Mouse (Mus musculus) embryonic fibroblast, embryonic 13.5 days (primary cell): ENCODE data around the gene Senp2.

Source experiments
- CTCF ChIP-seq: IDR thresholded peaks from 2 replicates; pipeline ENCODE4 v1.5.1; 2011; ENCODE audit warnings: mild to moderate bottlenecking, control low read depth, low read length, moderate library complexity, borderline replicate concordance; ENCODE audit not compliant: insufficient read depth
- POLR2A ChIP-seq: IDR thresholded peaks from 2 replicates; pipeline ENCODE4 v1.6.1; 2011; ENCODE audit warnings: low read depth, mild to moderate bottlenecking, control low read depth, low read length, moderate library complexity

DNA sequence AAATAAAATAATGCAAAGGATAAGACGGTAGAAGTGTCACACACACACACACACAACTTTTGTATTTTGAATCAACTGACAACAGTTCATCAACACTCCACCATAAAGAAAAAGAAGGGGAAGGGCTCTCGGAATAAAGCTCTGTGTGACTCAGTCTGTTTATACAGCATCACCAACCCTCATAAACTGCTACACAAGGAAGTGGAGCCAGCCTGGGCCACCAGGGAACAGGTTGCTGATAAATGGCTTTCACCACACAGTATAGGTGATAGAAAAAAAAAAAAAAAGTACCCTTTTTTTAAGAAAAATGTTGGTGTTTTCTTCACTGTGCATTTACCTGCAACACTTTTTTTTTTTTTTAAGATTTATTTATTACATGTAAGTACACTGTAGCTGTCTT, 17.5 kb upstream of the Senp2 start:
- TF ChIP-seq CTCF (no peak), POLR2A (no peak)
